Comparison of ENCODE assay signal across 8 mouse cellular contexts in genomic region chr2:155073978-155074765, GRCm38 (mm10). TPM values are rescaled to one million over a fixed set of nuclear protein-coding genes. Genes with fewer than 3 reads are reported as not detected.
A peak's percentile ranks its signal among the peaks of the same experiment; 100 is the strongest.
DNase-seq lines count a peak whose midpoint lies in the region; ATAC-seq lines count a peak whose summit lies in the region.

Gene Ahcy (minus strand): TSS chr2:155074497.

- peak; percentile 95 for DNase-seq in Muller cell, postnatal 12 days (ENCODE audit: inconsistent ontology term)
- peak; percentile 93 for DNase-seq in cerebellum, adult 9-11 months
- peak; percentile 77 to 88 for DNase-seq in frontal cortex, postnatal 10 days (ENCODE audit: low spot score in 2 of 2)
- peak; percentile 89 for DNase-seq in layer of hippocampus, postnatal 14 days (ENCODE audit: low spot score in 2 of 2)
- peak; percentile 87 for DNase-seq in lung, postnatal 14 days
- DNase-seq in retina, adult 2 months (ENCODE audit: low read depth, low spot score), result peak; percentile 74
- peak; percentile 89 to 90 for DNase-seq in thymus, postnatal 36 days

- no peaks in the 10 kb centered on the region for H3K9me3 ChIP-seq in hindbrain, embryonic 12.5 days (replicated peaks)

- H3K9ac ChIP-seq in hindbrain, embryonic 12.5 days, result peak within 1 kb of the TSS; percentile 80

- H3K4me1 ChIP-seq in hindbrain, embryonic 12.5 days, result peaks cover 26% of the 10 kb centered on the region

- peak within 1 kb of the TSS; percentile 86 for H3K27ac ChIP-seq in hindbrain, embryonic 12.5 days

- H3K36me3 ChIP-seq in hindbrain, embryonic 12.5 days, result no peaks in the 10 kb centered on the region

- ATAC-seq in hindbrain, embryonic 12.5 days (ENCODE audit: low FRiP score), result peak; percentile 94

- H3K4me2 ChIP-seq in hindbrain, embryonic 12.5 days (replicated peaks), result peak within 1 kb of the TSS; percentile 75

- peak within 1 kb of the TSS; percentile 66 for H3K4me3 ChIP-seq in hindbrain, embryonic 12.5 days

- H3K27me3 ChIP-seq in hindbrain, embryonic 12.5 days, result no peaks in the 10 kb centered on the region

- under 1% methylated on average over 56 of the region's 56 CpGs for WGBS in hindbrain, embryonic 12.5 days

RNA-seq across cellular contexts. Expression of gene Ahcy, which starts in this region (rescaled TPM):
- 48.8 and 49.7 TPM in 2 replicates for polyA plus RNA-seq in hindbrain, embryonic 12.5 days (2016; fragmentation: Nextera tagmentation; extraction: Ambion mirVana)
- total RNA-seq in layer of hippocampus, postnatal 14 days (2021), result 10 to 100 TPM; 12.2 to 13.0 TPM

Comparison
In these comparisons a context has a peak if more than half of its experiments do, and no peak if none do; other contexts are left out.
1. Peak in every context shown above with its lines: DNase-seq, ATAC-seq, H3K4me3 ChIP-seq and H3K27ac ChIP-seq.